Mouse (Mus musculus): ENCODE data around the gene Pde9a. TPM values are rescaled to one million over a fixed set of nuclear protein-coding genes. Genes with fewer than 3 reads are reported as not detected.

Pde9a gene
- polyA plus RNA-seq, 1 experiment: 0.14 TPM

- no peak for TF ChIP-seq MYOD1 (IDR thresholded peaks at IDR 0.05; ENCODE audit: control insufficient read depth in 1 of 3, insufficient read length in 2 of 3, low read depth in 2 of 3)
- Histone ChIP-seq H3K79me2 (ENCODE audit: control insufficient read depth, insufficient read depth) (no peaks in the 10 kb centered on the region), H3K4me2 (ENCODE audit: low read depth) (no peak overlapping the region), H3K36me3 (ENCODE audit: control insufficient read depth, insufficient read depth) (no peaks in the 10 kb centered on the region), H3K4me3 (no peak overlapping the region), H3ac (ENCODE audit: control insufficient read depth, insufficient read length) (no peak overlapping the region), H3K27me3 (ENCODE audit: control insufficient read depth, insufficient read depth, insufficient read length) (peaks cover 23% of the 10 kb centered on the region)
Observed at GRCm38 (mm10) chr17:31355792-31356502, 30.1 kb upstream of the Pde9a start.

- TF ChIP-seq REST (IDR thresholded peaks at IDR 0.05; ENCODE audit: insufficient read depth, insufficient read length) (no peak), USF1 (IDR thresholded peaks at IDR 0.05; ENCODE audit: low read depth) (no peak), CEBPB (IDR thresholded peaks at IDR 0.05; ENCODE audit: insufficient read depth, poor library complexity, severe bottlenecking) (no peak), MYOG (IDR thresholded peaks at IDR 0.05; ENCODE audit: control insufficient read depth in 1 of 3, insufficient read depth in 1 of 3, insufficient read length in 2 of 3, low read depth in 2 of 3) (no peak), MAX (IDR thresholded peaks at IDR 0.05; ENCODE audit: low read depth) (no peak), POLR2AphosphoS2 (IDR thresholded peaks at IDR 0.05; ENCODE audit: insufficient read length, low read depth) (no peak), MYOD1 (IDR thresholded peaks at IDR 0.05; ENCODE audit: control insufficient read depth in 1 of 3, insufficient read length in 2 of 3, low read depth in 2 of 3) (no peak), POLR2A (IDR thresholded peaks at IDR 0.05; ENCODE audit: insufficient read length, low read depth) (no peak), SRF (IDR thresholded peaks at IDR 0.05; ENCODE audit: control insufficient read depth, insufficient read length, low read depth) (no peak), E2F4 (IDR thresholded peaks at IDR 0.05; ENCODE audit: insufficient read depth) (no peak), TCF12 (IDR thresholded peaks at IDR 0.05; ENCODE audit: insufficient read depth, poor library complexity, severe bottlenecking) (no peak), TCF3 (IDR thresholded peaks at IDR 0.05; ENCODE audit: insufficient read length, low read depth) (no peak)
- peaks cover 31% of the 10 kb centered on the region for H3K27me3 ChIP-seq (ENCODE audit: control insufficient read depth, insufficient read depth, insufficient read length)
Observed at GRCm38 (mm10) chr17:31360582-31360981, 25.4 kb upstream of the Pde9a start.

GRCm38 (mm10) chr17:31365586-31366166 is 20.3 kb upstream of the Pde9a start:
- no peak overlapping the region for H3ac ChIP-seq (ENCODE audit: control insufficient read depth, insufficient read length)
- no peaks in the 10 kb centered on the region for H3K79me2 ChIP-seq (ENCODE audit: control insufficient read depth, insufficient read depth)
- peaks cover 12% of the 10 kb centered on the region for H3K27me3 ChIP-seq (ENCODE audit: control insufficient read depth, insufficient read depth, insufficient read length)
- no peak overlapping the region for H3K4me2 ChIP-seq (ENCODE audit: low read depth)
- TF ChIP-seq CEBPB (IDR thresholded peaks at IDR 0.05; ENCODE audit: insufficient read depth, poor library complexity, severe bottlenecking) (no peak), USF1 (IDR thresholded peaks at IDR 0.05; ENCODE audit: low read depth) (no peak), POLR2AphosphoS2 (IDR thresholded peaks at IDR 0.05; ENCODE audit: insufficient read length, low read depth) (no peak), MYOD1 (IDR thresholded peaks at IDR 0.05; ENCODE audit: control insufficient read depth in 1 of 3, insufficient read length in 2 of 3, low read depth in 2 of 3) (no peak), POLR2A (IDR thresholded peaks at IDR 0.05; ENCODE audit: insufficient read length, low read depth) (no peak), SRF (IDR thresholded peaks at IDR 0.05; ENCODE audit: control insufficient read depth, insufficient read length, low read depth) (no peak), MAX (IDR thresholded peaks at IDR 0.05; ENCODE audit: low read depth) (no peak)
- no peak overlapping the region for H3K4me3 ChIP-seq
- H3K36me3 ChIP-seq (ENCODE audit: control insufficient read depth, insufficient read depth): no peaks in the 10 kb centered on the region

More at GRCm38 (mm10) chr17:31360582-31360981, 25.4 kb upstream of the Pde9a start:
- H3K36me3 ChIP-seq (ENCODE audit: control insufficient read depth, insufficient read depth): no peaks in the 10 kb centered on the region
- no peak overlapping the region for H3ac ChIP-seq (ENCODE audit: control insufficient read depth, insufficient read length)
- H3K79me2 ChIP-seq (ENCODE audit: control insufficient read depth, insufficient read depth): no peaks in the 10 kb centered on the region
- H3K4me3 ChIP-seq: no peak overlapping the region
- no peak overlapping the region for H3K4me2 ChIP-seq (ENCODE audit: low read depth)

GRCm38 (mm10) chr17:31370221-31370620 is 15.8 kb upstream of the Pde9a start:
- peaks cover 4% of the 10 kb centered on the region for H3K27me3 ChIP-seq (ENCODE audit: control insufficient read depth, insufficient read depth, insufficient read length)
- TF ChIP-seq CEBPB (IDR thresholded peaks at IDR 0.05; ENCODE audit: insufficient read depth, poor library complexity, severe bottlenecking) (no peak), E2F4 (IDR thresholded peaks at IDR 0.05; ENCODE audit: insufficient read depth) (no peak), POLR2A (IDR thresholded peaks at IDR 0.05; ENCODE audit: insufficient read length, low read depth) (no peak), MYOD1 (IDR thresholded peaks at IDR 0.05; ENCODE audit: control insufficient read depth in 1 of 3, insufficient read length in 2 of 3, low read depth in 2 of 3) (no peak), MYOG (IDR thresholded peaks at IDR 0.05; ENCODE audit: control insufficient read depth in 1 of 3, insufficient read depth in 1 of 3, insufficient read length in 2 of 3, low read depth in 2 of 3) (no peak)
- no peak overlapping the region for H3K4me2 ChIP-seq (ENCODE audit: low read depth)

GRCm38 (mm10) chr17:31370931-31371330 is 15.1 kb upstream of the Pde9a start:
- Histone ChIP-seq H3K4me2 (ENCODE audit: low read depth) (no peak overlapping the region), H3K4me3 (no peak overlapping the region), H3ac (ENCODE audit: control insufficient read depth, insufficient read length) (no peak overlapping the region), H3K27me3 (ENCODE audit: control insufficient read depth, insufficient read depth, insufficient read length) (peaks cover under 1% of the 10 kb centered on the region), H3K36me3 (ENCODE audit: control insufficient read depth, insufficient read depth) (no peaks in the 10 kb centered on the region), H3K79me2 (ENCODE audit: control insufficient read depth, insufficient read depth) (no peaks in the 10 kb centered on the region)
- no peak for TF ChIP-seq E2F4 (IDR thresholded peaks at IDR 0.05; ENCODE audit: insufficient read depth)
- TF ChIP-seq TCF12 (IDR thresholded peaks at IDR 0.05; ENCODE audit: insufficient read depth, poor library complexity, severe bottlenecking): no peak
- no peak for TF ChIP-seq REST (IDR thresholded peaks at IDR 0.05; ENCODE audit: insufficient read depth, insufficient read length)
- no peak for TF ChIP-seq MYOD1 (IDR thresholded peaks at IDR 0.05; ENCODE audit: control insufficient read depth in 1 of 3, insufficient read length in 2 of 3, low read depth in 2 of 3)
- TF ChIP-seq USF1 (IDR thresholded peaks at IDR 0.05; ENCODE audit: low read depth): no peak
- no peak for TF ChIP-seq MAX (IDR thresholded peaks at IDR 0.05; ENCODE audit: low read depth)
- TF ChIP-seq SRF (IDR thresholded peaks at IDR 0.05; ENCODE audit: control insufficient read depth, insufficient read length, low read depth): no peak
- no peak for TF ChIP-seq POLR2A (IDR thresholded peaks at IDR 0.05; ENCODE audit: insufficient read length, low read depth)
- no peak for TF ChIP-seq MYOG (IDR thresholded peaks at IDR 0.05; ENCODE audit: control insufficient read depth in 1 of 3, insufficient read depth in 1 of 3, insufficient read length in 2 of 3, low read depth in 2 of 3)
- no peak for TF ChIP-seq TCF3 (IDR thresholded peaks at IDR 0.05; ENCODE audit: insufficient read length, low read depth)
- TF ChIP-seq CEBPB (IDR thresholded peaks at IDR 0.05; ENCODE audit: insufficient read depth, poor library complexity, severe bottlenecking): no peak
- no peak for TF ChIP-seq POLR2AphosphoS2 (IDR thresholded peaks at IDR 0.05; ENCODE audit: insufficient read length, low read depth)

More at GRCm38 (mm10) chr17:31370221-31370620, 15.8 kb upstream of the Pde9a start:
- no peaks in the 10 kb centered on the region for H3K79me2 ChIP-seq (ENCODE audit: control insufficient read depth, insufficient read depth)
- no peak overlapping the region for H3ac ChIP-seq (ENCODE audit: control insufficient read depth, insufficient read length)
- no peak overlapping the region for H3K4me3 ChIP-seq
- no peaks in the 10 kb centered on the region for H3K36me3 ChIP-seq (ENCODE audit: control insufficient read depth, insufficient read depth)

Data from myocyte (in vitro differentiated cells).